In the genomic region with DNA sequence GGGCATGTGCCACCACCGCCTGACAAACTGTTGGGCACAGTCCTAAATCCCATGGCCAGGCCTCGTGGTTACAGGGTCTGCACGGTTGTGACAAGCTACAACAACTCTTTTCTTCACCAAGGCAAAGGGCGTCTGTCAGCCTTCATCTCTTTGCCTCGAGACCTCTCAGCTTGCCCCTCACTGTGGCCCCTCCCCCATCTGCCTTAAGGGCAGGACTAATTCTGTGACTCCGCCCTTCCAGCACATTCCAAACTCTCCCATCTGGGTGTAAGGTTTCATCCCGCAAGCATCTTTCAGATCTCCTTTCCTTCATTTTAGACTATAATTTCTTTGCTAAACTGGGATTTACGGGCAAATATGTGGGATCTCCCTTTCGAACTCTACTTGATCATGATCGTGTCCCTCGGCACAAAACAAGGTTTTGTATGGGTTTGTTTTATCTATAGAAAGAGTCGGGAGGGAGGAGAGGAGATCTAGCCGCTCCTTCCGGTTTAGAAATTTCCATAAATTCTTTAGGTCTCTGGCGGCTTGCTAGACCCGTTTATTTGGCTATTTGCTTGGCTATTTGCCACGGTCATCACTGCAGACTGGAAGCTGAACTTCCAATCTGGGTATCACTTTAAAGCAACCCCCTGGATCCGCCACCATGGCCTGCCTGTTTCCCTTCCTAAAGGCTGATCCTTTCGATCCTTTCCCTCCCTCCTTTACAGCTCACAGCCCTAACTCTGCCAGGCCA, we compare ENCODE assay signal across 13 mouse cellular contexts. TPM values are rescaled to one million over a fixed set of nuclear protein-coding genes. Genes with fewer than 3 reads are reported as not detected.
DNase-seq lines count a peak whose midpoint lies in the region; ATAC-seq and TF ChIP-seq lines count a peak whose summit lies in the region.
"Had no signal": no experiment of that assay in that cellular context is flagged by ENCODE, and none has a peak within 500 bp of the region (broad histone marks: within the 10 kb centered on the region; RNA-seq: fewer than 3 reads in every experiment).

No protein-coding gene starts in this region.

- no peak for ATAC-seq in heart, embryonic 16.5 days (replicated peaks; ENCODE audit: extremely low read depth, insufficient read depth, low FRiP score)
- ATAC-seq in embryonic facial prominence, embryonic 15.5 days (ENCODE audit: insufficient number of reproducible peaks, low FRiP score, low TSS enrichment, low read depth) = no peak; the same call in 1 of the 2 replicates
- ATAC-seq in hindbrain, embryonic 13.5 days (ENCODE audit: low FRiP score) = no peak

- 0 out of 2 replicates have a peak, but pooled peaks cover 4% of the 10 kb centered on the region for H3K9me3 ChIP-seq in heart, embryonic 16.5 days (replicated peaks; ENCODE audit: control insufficient read depth, low read length)
- no peaks in the 10 kb centered on the region for H3K9me3 ChIP-seq in embryonic facial prominence, embryonic 15.5 days (replicated peaks)
- no peaks in the 10 kb centered on the region for H3K9me3 ChIP-seq in hindbrain, embryonic 13.5 days
- H3K9me3 ChIP-seq: hindbrain, embryonic 15.5 days; stomach, embryonic 15.5 days had no signal

- intact Hi-C loops in heart, adult 2 months (cut with DNase I) = no loop called here

- no peak for TF ChIP-seq POLR2A in heart, adult 2 months (IDR thresholded peaks at IDR 0.05; ENCODE audit: insufficient read depth, low read depth, low read length)

- peaks cover 38% of the 10 kb centered on the region for H3K4me1 ChIP-seq in heart, embryonic 16.5 days (ENCODE audit: control insufficient read depth, insufficient read depth, low read length)
- H3K4me1 ChIP-seq in heart, adult 2 months (ENCODE audit: control insufficient read depth, insufficient read depth, low read length) = peaks cover 1% of the 10 kb centered on the region
- peaks cover 19% of the 10 kb centered on the region for H3K4me1 ChIP-seq in embryonic facial prominence, embryonic 15.5 days
- H3K4me1 ChIP-seq in hindbrain, embryonic 13.5 days (replicated peaks) = peaks cover 28% of the 10 kb centered on the region

- peak overlapping the region; percentile 28 for H3K4me2 ChIP-seq in heart, embryonic 16.5 days (ENCODE audit: low read depth, low read length)
- H3K4me2 ChIP-seq in embryonic facial prominence, embryonic 15.5 days (replicated peaks) = peak overlapping the region; percentile 26
- no peak overlapping the region for H3K4me2 ChIP-seq in hindbrain, embryonic 13.5 days
- H3K4me2 ChIP-seq: hindbrain, embryonic 15.5 days; midbrain, embryonic 12.5 days; stomach, embryonic 15.5 days had no signal

- H3K4me3 ChIP-seq in heart, embryonic 16.5 days (ENCODE audit: low read length) = peak overlapping the region; percentile 9; the same call in 1 of the 2 replicates
- no peak overlapping the region for H3K4me3 ChIP-seq in heart, adult 2 months
- H3K4me3 ChIP-seq in embryonic facial prominence, embryonic 15.5 days (replicated peaks) = peak overlapping the region; percentile 12; the same call in 1 of the 2 replicates
- no peak overlapping the region for H3K4me3 ChIP-seq in hindbrain, embryonic 13.5 days
- H3K4me3 ChIP-seq: hindbrain, embryonic 15.5 days; midbrain, embryonic 12.5 days; stomach, embryonic 15.5 days had no signal

- peaks cover 8% of the 10 kb centered on the region; the same call in 1 of the 2 replicates for H3K36me3 ChIP-seq in heart, embryonic 16.5 days (ENCODE audit: control insufficient read depth, insufficient read depth)
- no peaks in the 10 kb centered on the region for H3K36me3 ChIP-seq in heart, adult 2 months (ENCODE audit: control insufficient read depth, insufficient read depth, low read length)
- H3K36me3 ChIP-seq in embryonic facial prominence, embryonic 15.5 days = no peaks in the 10 kb centered on the region; the same call in 1 of the 2 replicates
- H3K36me3 ChIP-seq in hindbrain, embryonic 13.5 days = peaks cover 59% of the 10 kb centered on the region

- peak overlapping the region; percentile 19; the same call in 1 of the 2 replicates for H3K27ac ChIP-seq in heart, embryonic 16.5 days (ENCODE audit: low read length)
- no peak overlapping the region for H3K27ac ChIP-seq in heart, adult 2 months
- H3K27ac ChIP-seq in embryonic facial prominence, embryonic 15.5 days (replicated peaks) = 0 out of 2 replicates have a peak overlapping the region, but pooled peaks have one; percentile 39
- no peak overlapping the region for H3K27ac ChIP-seq in hindbrain, embryonic 13.5 days
- H3K27ac ChIP-seq: hindbrain, embryonic 15.5 days; midbrain, embryonic 12.5 days; stomach, embryonic 15.5 days had no signal

- H3K9ac ChIP-seq in heart, embryonic 16.5 days (ENCODE audit: low read length) = no peak overlapping the region
- no peak overlapping the region for H3K9ac ChIP-seq in heart, adult 2 months (ENCODE audit: low read depth, low read length)
- no peak overlapping the region for H3K9ac ChIP-seq in embryonic facial prominence, embryonic 15.5 days
- no peak overlapping the region for H3K9ac ChIP-seq in hindbrain, embryonic 13.5 days
- H3K9ac ChIP-seq: hindbrain, embryonic 15.5 days; midbrain, embryonic 12.5 days; stomach, embryonic 15.5 days had no signal

- DNase-seq in heart, adult 2 months = no peak
- DNase-seq in urinary bladder, postnatal 25 days (ENCODE audit: low spot score) = peak; percentile 29
- DNase-seq in urinary bladder, postnatal 4 days (ENCODE audit: low spot score in 2 of 2) = no peak
- no peak for DNase-seq in natural killer cell, adult 2 months (ENCODE audit: low spot score in 2 of 2)
- DNase-seq: adrenal gland, postnatal 25 days; cerebellum, adult 18-20 months; right cerebral cortex, postnatal 14 days had no signal

- H3K27me3 ChIP-seq in heart, embryonic 16.5 days (ENCODE audit: control insufficient read depth, insufficient read depth, low read length) = no peaks in the 10 kb centered on the region
- H3K27me3 ChIP-seq in heart, adult 2 months (ENCODE audit: control insufficient read depth, insufficient read depth, low read length) = no peaks in the 10 kb centered on the region
- no peaks in the 10 kb centered on the region for H3K27me3 ChIP-seq in embryonic facial prominence, embryonic 15.5 days
- H3K27me3 ChIP-seq in hindbrain, embryonic 13.5 days = no peaks in the 10 kb centered on the region
- H3K27me3 ChIP-seq: hindbrain, embryonic 15.5 days; midbrain, embryonic 12.5 days; stomach, embryonic 15.5 days had no signal

- TF ChIP-seq EP300 in heart, adult 2 months (IDR thresholded peaks at IDR 0.05; ENCODE audit: insufficient read depth, low read depth, low read length) = no peak

- no peak for TF ChIP-seq CTCF in heart, adult 2 months (IDR thresholded peaks at IDR 0.05)

- WGBS in heart, embryonic 16.5 days = 64% methylated on average over 19 of the region's 19 CpGs
- WGBS in heart, adult 2 months = 72% methylated on average over 19 of the region's 19 CpGs
- 61% methylated on average over 19 of the region's 19 CpGs for WGBS in embryonic facial prominence, embryonic 15.5 days
- 89% methylated on average over 19 of the region's 19 CpGs for WGBS in hindbrain, embryonic 13.5 days

- no peaks in the 10 kb centered on the region for H3K79me2 ChIP-seq in heart, adult 2 months (replicated peaks; ENCODE audit: control insufficient read depth, insufficient read depth, low read length)

RNA-seq across cellular contexts. Expression of gene Slc38a1, which starts 7.9 kb away (rescaled TPM):
- 70.7 and 71.2 TPM in 2 replicates for polyA plus RNA-seq in heart, embryonic 16.5 days (2015; fragmentation: Nextera tagmentation; extraction: Ambion mirVana)
- 10 to 100 TPM; 11.8 to 12.8 TPM for total RNA-seq in heart, adult 2 months (2021)
- 12.7 and 14.2 TPM in 2 replicates for polyA plus RNA-seq in heart, adult 2 months (2012; rRNA removed)
- polyA plus RNA-seq in embryonic facial prominence, embryonic 15.5 days (2015; fragmentation: Nextera tagmentation; extraction: Ambion mirVana) = 43.7 and 44.6 TPM in 2 replicates
- 154 and 158 TPM in 2 replicates for polyA plus RNA-seq in hindbrain, embryonic 13.5 days (2015; fragmentation: Nextera tagmentation; extraction: Ambion mirVana)

Comparison
In these comparisons a context has a peak if more than half of its experiments do, and no peak if none do; other contexts are left out.
1. H3K27ac ChIP-seq: peak in heart, embryonic 16.5 days (single experiment) and embryonic facial prominence, embryonic 15.5 days (single experiment); none in heart, adult 2 months (single experiment) and hindbrain, embryonic 13.5 days (single experiment).
2. H3K4me3 ChIP-seq: peak in heart, embryonic 16.5 days (single experiment) and embryonic facial prominence, embryonic 15.5 days (single experiment); none in heart, adult 2 months (single experiment) and hindbrain, embryonic 13.5 days (single experiment).